Mouse (Mus musculus): ENCODE results near the gene Slc11a1.

GRCm38 (mm10) chr1:74383385-74383784 is 8.4 kb downstream of the Slc11a1 start:
- TF ChIP-seq CTCF (IDR thresholded peaks at IDR 0.05; ENCODE audit: insufficient read depth, low read depth, low read length) (no peak), POLR2A (IDR thresholded peaks at IDR 0.05; ENCODE audit: insufficient read depth, low read depth, low read length) (no peak)
